Mouse (Mus musculus) urinary bladder, postnatal 36 days (tissue): Measurements from ENCODE around the gene B4galnt1.
A peak's percentile ranks its signal among the peaks of the same experiment; 100 is the strongest.

Experiments used
- DNase-seq, 2 experiments: peaks; one replicate each; pipeline ENCODE4 v3.0.0; 2022; ENCODE audit warnings: low spot score in 2 of 2, mixed read lengths in 1 of 2

B4galnt1 gene

DNA sequence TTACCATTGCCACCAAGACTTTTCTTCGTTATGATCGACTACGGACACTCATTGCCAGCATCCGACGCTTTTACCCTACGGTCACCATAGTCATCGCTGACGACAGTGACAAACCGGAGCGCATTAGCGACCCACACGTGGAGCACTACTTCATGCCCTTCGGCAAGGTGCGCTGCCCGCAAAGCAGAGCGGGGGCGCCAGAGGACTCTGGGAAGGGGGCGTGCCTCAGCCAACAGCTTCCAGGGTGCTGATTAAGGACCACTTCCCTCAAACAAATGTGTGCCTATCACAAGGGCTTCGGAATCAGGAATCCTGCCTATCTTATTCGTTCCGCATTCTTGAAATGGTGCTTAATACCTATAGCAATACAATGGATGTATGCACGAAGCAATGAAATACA, 5.0 kb downstream of the B4galnt1 start:
- no peak for DNase-seq

DNA sequence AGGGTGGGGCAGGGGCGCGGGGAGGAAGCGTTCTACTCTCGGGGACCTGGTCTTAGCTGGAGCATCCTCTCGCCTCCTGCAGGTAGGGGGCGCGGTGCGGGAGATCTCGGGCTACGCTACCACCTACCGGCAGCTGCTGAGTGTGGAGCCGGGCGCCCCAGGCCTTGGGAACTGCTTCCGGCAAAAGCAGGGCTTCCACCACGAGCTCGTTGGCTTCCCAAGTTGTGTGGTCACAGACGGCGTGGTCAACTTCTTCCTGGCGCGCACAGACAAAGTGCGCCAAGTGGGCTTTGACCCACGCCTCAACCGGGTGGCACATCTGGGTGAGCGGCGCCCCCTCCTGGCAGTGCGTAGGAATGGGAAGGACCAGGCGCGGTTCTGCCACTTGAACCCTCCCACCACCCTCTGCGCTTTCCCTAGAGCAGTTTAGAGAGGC, 5.8 kb downstream of the B4galnt1 start:
- peak; percentile 60 to 70 for DNase-seq

DNA sequence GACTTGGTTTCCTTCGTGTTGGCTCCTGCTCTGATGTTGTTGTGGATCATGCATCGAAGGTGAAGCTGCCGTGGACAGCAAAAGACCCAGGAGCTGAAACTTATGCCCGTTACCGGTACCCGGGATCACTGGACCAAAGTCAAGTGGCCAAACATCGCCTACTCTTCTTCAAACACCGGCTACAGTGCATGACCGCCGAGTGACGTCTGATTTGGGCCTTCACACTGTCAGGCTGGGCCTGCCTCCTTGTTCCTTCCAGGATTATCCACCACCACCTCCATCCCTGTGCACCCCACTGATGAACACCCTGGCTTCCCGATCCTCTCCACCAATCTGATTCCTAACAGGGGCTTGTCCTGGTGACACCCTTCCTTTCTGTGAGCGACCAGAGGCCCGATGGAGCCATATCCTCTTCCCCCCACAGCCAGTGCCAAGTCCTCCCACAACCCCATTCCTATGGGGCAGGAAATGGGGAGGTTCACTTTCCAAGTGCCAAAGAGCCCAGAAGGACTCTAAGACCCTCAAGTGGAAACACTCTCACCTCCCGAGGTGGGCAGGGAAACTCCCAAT, 6.7 kb downstream of the B4galnt1 start:
- no peak for DNase-seq

DNA sequence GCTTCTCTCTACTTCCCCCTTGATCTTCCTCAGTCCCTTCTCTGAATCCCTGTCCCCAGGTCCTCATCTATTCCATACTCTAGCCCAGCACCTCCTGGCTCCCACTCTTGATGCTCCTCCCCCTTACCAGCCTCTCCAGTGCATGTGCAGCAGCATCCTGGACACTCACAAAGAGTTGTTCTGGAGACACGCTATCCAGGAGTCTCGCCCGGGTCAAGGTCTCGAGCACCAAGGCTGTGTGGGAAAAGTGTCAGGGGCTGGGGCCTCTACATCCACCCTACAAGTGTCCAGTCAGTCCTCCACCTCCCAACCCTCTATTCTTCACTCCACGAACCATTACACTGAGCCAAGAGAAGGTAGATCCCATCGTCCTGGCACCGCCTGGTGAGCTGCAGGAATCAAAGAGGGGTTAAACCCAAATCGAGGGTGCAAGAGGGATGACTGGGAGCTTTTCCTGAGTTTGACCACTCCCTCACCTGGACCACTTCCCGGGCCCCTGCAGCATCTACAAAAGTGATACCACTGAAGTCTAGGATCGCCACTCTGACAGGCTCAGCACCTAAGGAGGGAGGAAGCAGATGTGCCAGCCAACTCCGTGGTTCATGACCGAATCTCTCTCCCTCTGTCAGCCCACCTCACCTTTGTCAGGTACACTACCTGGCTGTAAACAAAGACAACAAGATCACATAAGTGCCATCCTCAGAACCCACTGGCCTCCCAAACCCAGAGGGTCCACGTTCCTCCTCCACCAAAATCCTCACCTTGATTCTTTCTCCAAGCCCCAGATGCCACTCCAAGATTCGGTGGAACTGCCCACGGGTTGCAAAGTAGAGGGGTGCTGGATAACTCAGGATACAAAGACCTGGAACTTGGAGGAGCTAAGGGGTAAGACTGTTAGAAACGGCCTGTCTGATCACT, 8.4 kb downstream of the B4galnt1 start:
- DNase-seq: no peak

DNA sequence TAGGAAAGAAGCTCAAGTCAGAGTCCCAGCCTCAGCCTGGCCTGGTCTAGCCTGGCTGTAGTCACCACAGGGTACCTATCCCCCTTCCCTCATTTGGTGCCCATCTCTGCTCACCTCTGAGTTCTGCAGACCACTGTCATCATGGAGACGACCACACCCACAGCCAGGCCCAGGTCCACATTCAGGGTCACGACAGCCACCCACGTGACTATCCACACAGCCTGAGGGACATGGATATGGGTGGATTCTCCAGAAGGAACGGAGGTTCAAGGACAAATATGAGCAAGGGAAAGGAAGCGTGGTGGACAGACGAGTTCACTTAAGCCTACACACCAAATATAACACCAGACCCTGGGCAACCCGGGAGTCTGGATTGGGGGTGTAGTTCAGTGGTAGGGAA, 9.1 kb downstream of the B4galnt1 start:
- no peak for DNase-seq

DNA sequence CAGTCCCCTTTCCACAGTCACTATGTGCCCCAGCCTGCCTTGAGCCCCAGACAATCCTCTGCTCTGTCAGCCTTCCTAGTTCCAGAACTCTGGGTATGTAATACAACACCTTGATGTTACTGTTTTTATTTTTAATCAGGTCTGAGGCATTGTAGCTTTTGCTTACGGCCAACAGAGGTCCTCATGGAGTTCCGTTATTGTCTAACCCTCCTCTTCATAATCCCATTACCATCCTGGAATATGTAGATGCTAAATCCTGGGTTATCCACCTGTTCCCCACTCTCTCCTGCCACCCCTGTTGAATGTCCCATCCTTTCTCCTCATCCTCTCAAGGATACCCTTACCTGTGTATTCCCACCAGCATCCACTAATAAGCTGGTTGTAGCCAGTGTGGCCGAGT, 11.2 kb downstream of the B4galnt1 start:
- DNase-seq: no peak

DNA sequence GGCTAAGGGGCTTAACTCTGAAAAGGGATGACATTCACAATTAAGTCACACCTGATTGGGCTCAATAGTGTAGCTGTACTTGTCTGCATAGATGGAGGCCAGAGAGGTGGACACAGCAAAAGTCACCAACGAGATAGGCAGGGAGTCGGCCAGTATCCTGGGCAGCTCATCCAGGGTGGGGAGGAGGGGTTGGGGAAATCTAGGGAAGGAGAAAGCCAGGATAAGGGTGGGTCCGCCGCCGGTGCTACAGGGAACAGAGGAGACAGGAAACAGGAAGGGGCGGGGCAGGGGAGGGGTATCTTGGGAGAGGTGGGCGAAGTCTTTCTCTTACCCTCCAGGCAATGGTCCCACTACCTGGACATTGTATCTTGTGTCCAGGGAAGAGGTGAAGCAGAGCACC, 11.7 kb downstream of the B4galnt1 start:
- DNase-seq: no peak

DNA sequence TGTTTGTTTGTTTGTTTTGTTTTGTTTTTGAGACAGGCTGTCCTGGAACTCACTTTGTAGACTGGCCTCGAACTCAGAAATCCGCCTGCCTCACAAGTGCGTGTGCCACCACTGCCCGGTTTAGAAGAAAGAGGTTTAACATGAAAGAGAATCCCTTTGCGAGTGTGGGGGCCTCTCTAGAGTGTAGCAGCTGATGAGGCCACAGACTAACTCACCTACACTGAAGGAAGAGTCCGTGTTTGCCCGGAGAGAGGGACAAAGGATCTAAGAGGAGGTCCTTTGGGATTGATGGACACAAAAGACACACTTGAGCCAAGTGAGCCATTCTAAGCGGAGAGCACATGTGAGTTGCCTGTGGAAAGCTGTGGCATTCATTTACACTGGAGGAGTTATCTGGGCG, 12.2 kb downstream of the B4galnt1 start:
- DNase-seq: no peak

DNA sequence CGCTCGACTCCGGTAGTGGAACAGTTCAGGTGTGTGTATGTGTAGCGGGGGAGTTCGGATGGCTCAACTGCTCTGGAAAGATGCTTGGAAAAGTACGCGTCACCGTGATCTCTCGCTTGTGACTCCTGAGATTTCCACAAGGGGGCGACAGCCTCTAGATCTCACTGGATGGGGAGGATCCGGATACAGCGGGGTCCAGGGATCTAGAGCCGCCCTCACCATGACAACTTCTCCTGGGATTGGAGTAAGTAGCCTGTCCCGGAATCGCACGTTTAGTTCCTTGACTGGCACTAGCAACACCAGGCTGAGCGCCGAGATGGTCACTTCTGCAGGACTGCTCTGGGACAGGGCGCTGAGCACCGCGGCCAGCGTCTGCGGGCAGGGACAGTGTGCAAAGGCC, 12.7 kb downstream of the B4galnt1 start:
- DNase-seq: peak; percentile 26 to 64

DNA sequence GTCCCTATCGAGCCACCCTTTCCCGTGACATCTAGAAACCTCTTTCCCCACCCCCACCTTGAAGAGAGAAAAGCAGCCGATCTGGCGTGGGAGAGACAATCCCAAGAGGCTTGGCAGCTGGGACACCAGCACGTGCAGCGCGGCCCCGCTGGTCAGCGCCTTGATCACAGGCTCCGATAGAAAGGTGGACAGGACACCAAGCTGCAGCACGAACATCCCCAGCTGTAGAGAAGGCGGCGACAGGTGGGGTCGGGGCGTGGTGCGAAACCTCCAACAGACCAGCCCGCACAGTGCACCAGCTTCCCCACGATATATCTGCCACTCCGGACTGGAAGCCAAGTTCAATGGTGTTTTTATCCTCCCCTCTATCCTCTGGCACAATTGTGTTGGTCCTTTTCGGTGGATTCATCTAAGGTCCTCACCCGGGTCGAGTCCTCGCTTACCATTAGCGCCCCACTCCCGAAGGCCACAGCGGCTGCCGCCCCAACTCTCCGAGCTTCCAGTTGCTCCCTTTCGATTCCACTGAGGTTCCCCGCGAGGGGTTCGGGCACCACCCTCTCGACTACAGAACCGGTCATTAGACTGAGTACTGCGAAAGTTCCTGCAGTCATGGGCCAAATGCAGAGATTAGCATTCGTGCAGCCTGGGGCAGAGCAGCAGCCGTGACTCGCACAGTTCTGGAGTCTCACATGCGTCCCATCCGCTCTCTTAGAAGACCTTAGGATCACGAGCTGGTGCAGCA, 13.4 kb downstream of the B4galnt1 start:
- no peak for DNase-seq

DNA sequence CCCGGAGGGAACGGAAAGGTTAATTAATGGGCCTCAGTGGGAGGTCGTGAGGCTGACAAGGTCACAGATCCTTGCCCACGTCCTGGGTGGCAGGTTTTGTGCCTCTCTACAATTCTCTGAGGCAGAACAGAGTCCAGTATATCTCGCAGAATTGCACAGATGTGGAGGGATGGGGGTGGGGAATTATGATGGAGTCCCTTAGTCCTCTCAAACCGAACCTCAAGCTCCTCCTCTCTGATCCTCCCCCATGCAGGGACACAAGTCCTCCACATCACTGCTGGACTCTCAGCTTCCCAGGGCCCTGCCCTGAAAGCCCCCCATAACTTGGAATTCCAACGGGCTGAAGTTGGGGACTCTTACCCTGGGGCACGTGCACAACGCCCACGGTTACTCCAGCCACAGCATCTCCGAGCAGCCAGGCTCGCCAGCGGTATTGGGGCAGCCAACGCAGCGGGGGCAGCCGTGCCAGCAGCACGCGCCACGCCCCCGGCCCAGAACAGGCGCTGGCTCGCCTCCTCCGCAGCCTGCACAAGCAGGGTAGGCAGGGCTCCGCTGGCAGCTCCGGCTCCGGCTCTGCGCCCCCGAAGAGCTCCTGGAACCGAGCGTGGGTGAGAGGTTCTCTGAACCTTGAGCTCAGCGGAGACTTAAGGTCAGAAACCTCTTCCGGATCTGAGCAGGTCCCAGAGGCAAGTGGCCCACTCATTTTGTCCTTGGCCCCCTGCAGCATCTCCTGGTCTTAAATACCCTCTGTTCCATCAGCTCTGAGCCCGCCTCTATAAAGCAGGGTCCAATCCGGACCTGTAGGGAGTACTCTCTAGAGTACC, 15.1 kb downstream of the B4galnt1 start, which contains the start of gene Slc26a10:
Slc26a10 (minus strand) TSS at position 775 of the 824 bp plus-strand sequence.
- no peak for DNase-seq

DNA sequence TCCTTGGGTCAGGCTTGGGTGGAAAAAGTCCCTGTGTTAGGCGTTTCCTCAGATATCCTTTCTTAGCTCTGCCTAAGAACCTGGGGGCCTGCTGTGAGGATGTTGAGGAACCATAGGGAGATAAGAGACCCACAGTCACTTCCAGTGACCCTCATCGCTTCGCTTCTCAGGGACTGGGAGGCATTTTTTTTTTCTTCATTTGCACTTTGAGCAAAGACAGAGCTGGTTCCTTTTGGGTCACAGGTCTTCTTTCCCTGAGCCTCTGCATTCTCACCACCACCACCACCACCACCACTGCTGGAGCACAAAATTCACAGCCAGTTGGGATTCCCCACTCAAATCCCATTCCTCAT, 15.6 kb downstream of the B4galnt1 start:
- DNase-seq: no peak

DNA sequence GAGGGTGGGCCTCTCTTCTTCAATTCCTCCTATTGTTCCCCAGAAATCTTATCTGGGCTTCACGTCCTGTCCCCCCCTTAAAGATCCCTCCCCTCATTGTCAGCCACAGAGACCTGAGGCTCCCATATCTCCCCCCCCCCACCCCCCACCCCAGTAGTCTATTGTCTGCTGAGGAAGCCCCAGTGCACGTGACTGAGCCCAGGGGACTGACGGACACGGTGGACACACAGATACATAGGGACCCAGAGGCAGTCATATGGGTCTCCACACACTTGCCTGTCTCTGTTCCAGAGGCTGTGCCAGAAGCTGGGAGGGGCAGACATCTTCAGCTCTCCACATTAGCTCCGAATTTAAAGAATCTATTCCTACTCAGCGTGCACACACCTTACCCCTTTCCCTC, 16.5 kb downstream of the B4galnt1 start:
- no peak for DNase-seq

DNA sequence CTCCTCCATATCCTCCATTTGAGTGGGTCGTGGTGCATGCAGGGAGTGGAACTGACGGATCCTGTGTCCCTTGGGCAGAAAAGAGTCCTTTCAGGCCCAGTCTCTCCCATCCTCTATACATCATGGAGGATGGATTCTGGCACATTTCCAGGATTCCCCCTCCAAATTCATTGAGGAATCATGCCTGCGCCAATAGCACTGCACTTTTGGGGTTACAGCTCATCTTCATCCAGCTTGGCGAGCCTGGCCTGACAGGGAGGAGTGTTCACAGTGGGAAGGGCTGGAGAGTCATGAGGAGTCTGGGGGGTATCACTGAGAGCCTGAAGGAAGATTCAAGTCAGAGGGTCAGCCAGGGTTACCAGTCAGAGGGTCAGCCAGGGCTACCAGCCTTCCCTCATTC, 17.6 kb downstream of the B4galnt1 start:
- no peak for DNase-seq

DNA sequence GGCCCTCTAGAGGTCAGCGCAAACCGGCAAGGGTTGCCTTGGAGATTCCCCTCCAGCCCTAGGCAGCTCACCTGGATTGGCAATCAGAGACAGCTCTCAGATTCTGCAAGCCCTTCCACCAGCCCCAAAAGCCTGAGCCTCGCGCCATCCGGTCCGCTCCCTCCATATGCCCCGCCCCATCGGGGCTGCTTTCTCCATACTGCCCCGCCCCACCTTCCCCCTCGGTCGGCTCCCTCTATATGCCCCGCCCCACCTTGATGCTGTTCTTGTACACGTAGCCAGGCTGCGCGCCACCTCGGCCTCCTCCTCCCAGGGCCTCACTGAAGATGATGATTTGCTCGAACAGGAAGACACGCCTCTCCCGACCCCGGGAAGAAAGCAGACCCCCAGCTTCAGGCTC, 18.7 kb downstream of the B4galnt1 start:
- DNase-seq: no peak

DNA sequence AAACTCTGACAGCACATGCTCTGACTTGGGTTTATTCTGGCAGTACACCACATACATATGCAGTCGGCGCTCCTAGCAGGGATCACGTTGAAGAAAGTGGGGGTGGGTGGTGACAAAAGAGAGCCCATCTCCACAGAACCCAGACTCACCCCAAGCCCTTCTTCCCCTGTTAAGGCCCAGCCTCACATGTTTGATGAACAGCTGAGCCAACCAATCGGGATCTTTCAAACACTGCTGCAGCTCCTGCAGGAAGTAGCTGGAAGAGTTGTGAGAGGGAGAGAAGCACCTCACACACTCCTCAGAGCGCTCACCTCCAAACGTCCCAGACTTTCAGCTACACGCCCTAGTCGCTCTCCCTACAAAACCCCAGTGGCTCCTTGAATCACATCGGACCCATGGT, 20.1 kb downstream of the B4galnt1 start:
- DNase-seq: no peak

DNA sequence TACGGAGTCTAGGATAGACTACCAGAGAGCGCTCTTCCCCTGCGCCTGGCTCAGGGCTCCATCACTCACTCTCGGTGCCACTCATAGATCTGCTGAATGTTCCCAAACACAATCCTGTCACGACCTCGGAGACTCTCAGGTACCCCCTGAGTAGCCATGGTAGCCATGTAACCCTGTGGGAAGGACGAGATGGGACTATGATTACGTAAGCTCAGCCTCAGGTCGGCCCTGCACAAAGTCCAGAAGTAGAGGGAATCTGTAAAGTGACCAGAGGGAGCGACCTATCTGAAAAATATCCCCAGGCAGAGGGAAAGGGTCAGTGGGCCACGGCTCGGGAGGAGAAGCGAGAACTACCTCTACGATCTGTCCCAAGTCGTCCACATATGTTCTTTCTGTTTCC, 20.5 kb downstream of the B4galnt1 start:
- no peak for DNase-seq

DNA sequence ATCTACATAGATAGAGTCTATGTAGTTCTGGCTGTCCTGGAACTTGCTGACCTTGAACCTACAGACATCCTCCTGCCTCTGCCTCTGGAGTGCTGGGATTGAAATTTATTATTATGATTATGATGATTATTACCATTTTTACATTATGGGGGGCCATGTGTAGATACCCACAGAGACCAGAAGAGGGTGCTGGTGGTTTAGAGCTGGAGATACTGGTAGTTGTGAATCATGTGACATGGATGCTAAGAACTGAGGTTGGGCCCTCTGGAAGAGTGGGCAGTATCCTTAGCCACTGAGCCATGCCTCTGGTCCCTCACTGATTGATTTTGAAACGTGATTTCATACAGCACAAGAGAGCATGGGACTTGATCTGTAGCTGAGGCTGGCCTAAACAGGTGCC, 21.4 kb downstream of the B4galnt1 start:
- DNase-seq: no peak

DNA sequence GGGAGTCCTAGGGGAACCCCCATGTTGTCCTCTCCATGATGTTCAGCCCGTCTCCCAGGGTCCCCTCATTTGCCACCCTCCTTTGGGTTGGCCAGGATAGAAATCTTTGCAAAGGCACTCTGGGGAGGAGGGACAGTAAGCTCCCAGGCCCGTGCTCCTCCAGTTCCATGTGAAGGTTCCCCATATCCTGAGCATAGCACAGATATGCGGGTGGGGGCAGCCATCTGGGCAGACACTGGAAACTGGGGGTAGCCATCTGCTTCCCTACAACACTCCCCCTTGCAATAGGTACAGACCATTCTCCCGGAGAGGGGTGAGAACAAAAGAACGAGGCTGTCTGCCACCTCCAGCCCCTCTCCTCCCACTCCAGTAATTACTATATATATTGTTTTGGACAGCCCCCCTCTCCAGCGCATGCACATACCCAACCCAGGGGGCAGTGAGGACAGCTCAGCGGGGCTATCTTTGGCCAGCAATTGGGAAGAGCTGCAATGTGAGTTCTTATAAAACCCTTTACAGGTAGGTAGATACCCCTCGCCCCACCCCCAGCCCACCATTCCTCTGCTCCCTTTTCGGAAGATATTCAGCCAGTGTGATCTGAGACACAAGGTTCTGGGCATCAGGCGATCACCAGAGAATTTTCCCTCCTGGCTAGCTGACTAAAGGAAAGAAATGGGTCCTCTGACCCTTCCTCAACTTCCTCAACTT, 22.5 kb downstream of the B4galnt1 start:
- DNase-seq: no peak

DNA sequence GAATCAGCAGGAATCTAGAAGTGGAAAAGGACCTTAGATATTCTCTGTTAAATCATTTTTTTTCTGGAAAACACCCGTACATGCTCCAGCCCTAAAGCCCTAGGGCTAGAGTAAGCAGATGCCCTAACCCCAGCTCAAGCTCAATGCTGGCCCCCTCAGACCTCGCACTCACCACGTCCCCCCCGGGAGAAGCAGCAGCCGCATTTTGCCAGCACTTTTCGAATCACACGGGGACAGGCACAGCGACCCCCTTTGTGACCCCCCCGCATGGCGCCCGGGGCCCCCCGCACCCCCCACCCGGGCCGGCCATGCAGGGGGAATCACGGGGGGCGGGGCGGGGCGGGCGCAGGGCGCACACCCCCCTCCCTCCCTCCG, 23.0 kb downstream of the B4galnt1 start:
- DNase-seq: no peak

DNA sequence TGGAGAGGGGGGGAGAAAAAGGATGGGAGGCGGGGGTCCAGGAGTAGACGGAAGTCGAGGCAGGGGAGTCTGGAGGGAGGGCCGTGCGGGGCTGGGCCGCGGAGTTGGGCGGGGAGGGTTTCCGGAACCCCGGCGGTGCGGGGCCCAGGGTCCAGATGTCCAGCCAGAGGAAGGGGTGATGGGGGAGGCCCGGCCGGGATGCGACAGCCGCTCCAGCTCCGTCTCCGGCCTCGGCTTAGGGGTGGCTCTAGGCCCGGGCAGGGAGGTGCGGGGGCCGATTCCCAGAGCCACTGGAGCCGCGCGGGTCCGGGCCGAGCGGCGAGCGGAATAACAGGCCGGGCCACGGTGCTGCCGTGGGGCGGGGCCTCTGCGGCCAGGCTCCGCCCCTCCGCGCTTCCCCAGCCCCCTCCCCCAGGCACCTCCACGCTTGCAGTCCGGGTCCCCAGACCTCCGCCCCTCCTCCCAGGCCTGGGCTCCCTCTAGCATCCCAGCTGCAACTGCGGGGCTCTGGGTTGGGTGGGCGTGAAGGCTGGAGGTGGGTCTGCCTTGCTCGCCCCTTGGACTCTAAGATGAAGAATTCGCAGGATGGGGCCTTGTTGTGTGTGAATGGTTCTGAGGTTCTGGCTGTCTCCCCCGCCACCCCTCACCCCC, 23.6 kb downstream of the B4galnt1 start:
- DNase-seq: peak; percentile 18 to 45
